Mouse (Mus musculus): ENCODE measurements at regions not wholly inside any gene's neighbourhood (a gene's known extent, or its start where the extent isn't known, plus 50 kb on each side); places are given as distances from the start of the nearest gene placed in this dataset.

DNA sequence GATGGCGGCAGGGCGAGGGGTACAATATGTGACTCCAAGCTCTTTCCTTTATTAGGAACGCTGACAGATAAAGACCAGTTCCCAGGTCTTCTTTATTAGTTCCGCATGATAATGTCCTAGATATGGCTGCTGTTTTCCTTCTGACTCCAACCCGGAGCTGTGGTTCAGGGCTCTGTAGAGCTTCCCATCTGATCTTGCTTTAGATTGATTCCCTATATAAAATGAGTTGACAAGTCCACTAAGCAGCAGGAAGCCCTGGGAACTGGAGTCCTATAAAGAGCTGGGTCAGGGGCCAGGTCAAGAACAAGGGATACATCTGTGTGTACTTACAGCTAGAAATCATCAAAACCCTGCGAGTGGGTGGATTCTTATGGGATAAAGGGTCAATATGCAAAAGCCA lies 347.5 kb downstream of the Adra2a start:
- TF ChIP-seq CTCF (IDR thresholded peaks at IDR 0.05; ENCODE audit: borderline replicate concordance, extremely low read depth, insufficient read depth, insufficient read length) (no peak), POLR2A (IDR thresholded peaks at IDR 0.05; ENCODE audit: borderline replicate concordance, extremely low read depth, insufficient read depth, insufficient read length, poor library complexity, severe bottlenecking) (no peak)
